Mouse (Mus musculus): ENCODE measurements around the gene Hnf1a. TPM values are rescaled to one million over a fixed set of nuclear protein-coding genes. Genes with fewer than 3 reads are reported as not detected.

Gene Hnf1a
- total RNA-seq, 2 experiments from 2014 or later: not detected

DNA sequence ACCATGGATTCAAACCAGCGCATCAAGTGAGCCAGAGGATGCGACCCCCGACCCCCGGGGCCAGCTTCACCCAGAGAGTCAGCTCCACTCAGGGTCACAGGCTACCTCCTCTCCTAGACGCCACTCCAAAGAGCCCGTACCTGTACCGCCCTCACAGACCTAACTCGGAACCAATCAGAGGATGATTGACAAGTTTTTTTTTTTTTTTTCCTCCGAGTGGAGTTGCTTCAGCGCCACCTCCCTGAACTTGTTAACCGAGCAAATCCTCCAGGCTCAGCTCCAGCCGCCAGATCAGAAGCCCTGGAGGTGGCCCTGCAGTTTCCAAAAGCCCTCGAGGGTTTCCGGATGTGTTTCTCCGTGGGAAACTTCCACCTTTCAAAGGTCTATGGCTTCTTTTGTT lies 11.1 kb upstream of the Hnf1a start:
- intact Hi-C loops (cut with DNase I): loop anchor here (10.0 kb wide), 1 partner anchor 123 kb away; no protein-coding TSS in a partner anchor
- DNase-seq (ENCODE audit: low spot score in 2 of 2): no peak

- no peak for DNase-seq (ENCODE audit: low spot score in 2 of 2)
Observed at GRCm38 (mm10) chr5:114980122-114980748, 9.3 kb upstream of the Hnf1a start.

DNA sequence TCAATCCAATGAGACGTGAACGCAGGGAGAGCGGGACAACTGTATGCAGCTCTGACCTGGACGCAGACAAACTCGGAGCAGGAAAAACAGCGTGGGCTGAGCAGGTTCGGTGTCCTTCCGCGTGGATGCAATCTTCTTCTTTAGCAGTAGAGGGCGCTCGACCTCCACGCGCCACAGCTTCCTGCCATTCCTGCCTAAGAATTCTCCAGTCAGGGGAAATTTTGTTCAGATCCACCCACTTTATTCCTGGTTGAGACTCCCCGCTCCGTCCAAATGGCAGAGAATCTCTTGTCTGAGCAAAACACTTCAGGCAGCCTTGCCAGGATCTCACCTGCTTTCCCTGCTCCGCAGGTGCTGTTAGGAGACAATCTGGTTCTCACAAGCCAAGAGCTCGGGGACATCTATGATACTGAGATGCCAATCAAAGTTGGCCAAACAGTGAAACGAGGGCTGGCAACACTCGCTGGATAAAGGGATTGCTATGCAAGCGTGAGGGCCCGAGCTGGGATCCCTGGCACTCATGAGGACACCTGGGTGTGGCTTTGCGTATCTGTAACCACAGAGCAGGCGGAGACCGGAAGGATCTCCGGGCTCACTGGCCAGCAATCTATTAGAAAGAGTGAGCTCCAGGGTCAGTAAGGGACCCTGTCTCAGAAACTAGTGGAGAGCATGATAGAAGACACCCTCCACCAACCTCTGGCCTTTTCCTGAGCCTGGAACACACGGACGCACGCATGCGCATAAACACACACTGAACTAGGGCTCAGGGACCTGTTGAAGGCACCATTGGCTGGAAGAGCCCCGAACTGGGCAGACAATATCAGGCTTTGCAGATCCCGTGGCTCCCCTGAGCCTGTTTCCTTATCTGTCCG lies 8.6 kb upstream of the Hnf1a start:
- peak; percentile 79 to 80 for DNase-seq (ENCODE audit: low spot score in 2 of 2)

More at GRCm38 (mm10) chr5:114980122-114980748, 9.3 kb upstream of the Hnf1a start:
- intact Hi-C loops (cut with DNase I): loop anchor here (10.0 kb wide), 1 partner anchor 125 kb away; no protein-coding TSS in a partner anchor

GRCm38 (mm10) chr5:114978888-114979249 lies 8.0 kb upstream of the Hnf1a start:
- intact Hi-C loops (cut with DNase I): loop anchor here (2.0 kb wide), 2 partner anchors 98 to 256 kb away; partner anchors contain the start of gene Pop5
- DNase-seq (ENCODE audit: low spot score in 2 of 2): no peak

More for the DNA sequence above, 8.6 kb upstream of the Hnf1a start:
- intact Hi-C loops (cut with DNase I): loop anchor here (2.0 to 10.0 kb wide), 3 partner anchors 97 to 255 kb away; partner anchors contain the start of gene Pop5

GRCm38 (mm10) chr5:114978473-114978872 lies 7.6 kb upstream of the Hnf1a start:
- intact Hi-C loops (cut with DNase I): loop anchor here (2.0 kb wide), 2 partner anchors 98 to 256 kb away; partner anchors contain the start of gene Pop5

DNA sequence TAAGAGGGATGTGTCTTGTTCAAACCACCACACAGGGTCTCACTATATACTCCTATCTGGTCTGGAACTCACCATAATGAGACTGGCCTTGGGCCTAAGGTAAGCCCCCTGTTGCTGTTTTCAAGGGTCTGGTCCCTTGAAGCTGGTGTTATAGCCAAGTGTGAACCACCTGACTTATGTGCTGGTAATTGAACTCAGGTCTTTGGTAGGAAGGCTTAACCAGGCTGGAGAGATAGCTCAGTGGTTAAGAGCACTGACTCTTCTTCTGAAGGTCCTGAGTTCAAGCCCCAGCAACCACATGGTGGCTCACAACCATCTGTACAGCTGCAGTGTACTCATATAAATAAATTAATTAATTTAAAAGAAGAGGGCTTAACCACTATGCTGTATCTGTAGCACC lies 6.0 kb upstream of the Hnf1a start:
- no peak for DNase-seq (ENCODE audit: low spot score in 2 of 2)
- intact Hi-C loops (cut with DNase I): no loop called here

More at GRCm38 (mm10) chr5:114978473-114978872, 7.6 kb upstream of the Hnf1a start:
- peak in 1 of 2 experiments; percentile 11 for DNase-seq (ENCODE audit: low spot score in 2 of 2)

DNA sequence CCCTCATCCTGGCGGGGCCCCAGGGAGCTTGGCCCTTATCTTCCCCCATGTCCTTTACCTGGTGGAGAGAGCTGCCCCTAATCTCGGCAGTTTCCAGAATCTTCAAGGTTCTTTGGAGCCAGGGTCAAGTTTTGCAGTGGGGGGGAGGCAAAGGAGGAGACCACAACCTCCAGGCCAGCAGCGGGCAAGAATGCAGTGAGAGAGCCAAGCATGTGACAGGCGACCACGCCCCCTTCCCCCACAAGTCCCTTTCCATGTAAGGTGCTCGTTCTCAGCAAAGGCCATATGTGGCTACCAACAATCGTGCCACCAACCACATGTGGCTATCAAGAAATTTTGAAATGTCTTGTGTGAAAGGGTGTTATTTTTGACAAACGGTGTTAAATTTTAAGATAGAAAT lies 2.2 kb upstream of the Hnf1a start:
- intact Hi-C loops (cut with DNase I): no loop called here
- no peak for DNase-seq (ENCODE audit: low spot score in 2 of 2)

DNA sequence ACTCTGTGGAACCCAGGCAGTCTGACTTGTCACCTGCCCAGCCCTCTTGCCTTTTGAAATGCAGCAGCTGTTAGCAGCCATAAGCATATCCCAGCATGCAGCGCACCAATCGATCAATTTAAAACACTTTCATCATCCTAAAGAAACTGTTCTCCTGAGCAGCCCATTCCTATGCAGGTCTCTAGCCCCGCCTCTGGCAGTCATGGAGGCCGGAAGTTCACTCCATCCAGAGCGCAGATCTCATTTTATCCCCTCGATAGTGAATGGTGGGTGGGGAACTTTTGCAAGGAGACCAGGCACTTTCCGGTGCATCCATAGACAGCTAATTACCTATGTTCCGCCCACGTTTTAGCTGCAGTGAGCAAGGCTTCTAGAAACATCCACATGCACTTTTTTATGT lies 1.3 kb upstream of the Hnf1a start:
- intact Hi-C loops (cut with DNase I): no loop called here
- no peak for DNase-seq (ENCODE audit: low spot score in 2 of 2)

DNA sequence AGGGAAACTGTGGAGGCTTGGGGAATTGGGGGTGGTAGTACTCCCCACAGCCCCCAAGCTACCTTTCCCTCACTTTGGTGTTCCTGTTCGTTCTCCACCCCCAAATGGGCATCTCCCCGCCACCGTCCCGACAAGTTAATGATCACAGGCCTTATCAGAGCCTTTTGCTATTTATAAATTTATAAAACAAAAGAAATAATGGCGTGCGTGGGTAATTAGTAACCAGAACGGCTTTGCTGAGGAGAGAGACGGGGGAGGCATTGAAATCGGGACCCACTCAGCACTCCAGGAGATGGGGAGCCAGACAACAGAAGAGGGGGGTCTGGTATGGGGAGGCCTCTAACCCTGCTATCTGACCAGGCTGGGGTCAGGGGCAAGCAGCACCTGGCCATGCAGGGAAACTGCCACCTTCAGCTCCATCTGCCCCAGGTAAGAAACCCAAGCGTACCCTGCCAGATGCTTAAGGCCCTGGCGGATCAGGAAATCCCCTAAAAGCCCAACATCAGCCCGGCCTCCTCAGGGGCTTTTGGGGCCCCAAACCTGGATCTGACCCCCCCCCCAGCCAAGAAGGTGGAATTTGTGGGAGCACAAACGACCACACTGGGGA lies 1.2 kb downstream of the Hnf1a start:
- no peak for DNase-seq (ENCODE audit: low spot score in 2 of 2)
- intact Hi-C loops (cut with DNase I): no loop called here

DNA sequence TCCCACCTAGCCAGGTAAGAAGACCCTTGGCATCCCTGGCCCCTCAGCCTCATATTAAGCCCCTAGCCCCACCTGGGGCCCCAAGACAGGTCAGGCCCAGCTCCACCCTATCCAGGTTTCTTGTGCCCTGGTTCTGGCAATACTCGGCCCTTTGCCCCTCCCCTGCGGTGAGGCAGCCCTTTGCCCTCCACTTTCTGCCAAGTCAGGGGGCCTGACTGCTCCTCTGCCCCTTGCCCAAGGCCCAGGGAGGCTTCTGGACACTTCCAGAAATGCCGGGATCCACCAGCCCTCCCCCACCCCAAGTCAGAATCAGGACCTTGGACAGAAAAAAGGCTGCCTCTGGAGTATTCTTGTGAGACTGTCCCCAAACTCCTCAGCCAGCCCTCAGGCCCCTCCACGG lies 1.8 kb downstream of the Hnf1a start:
- intact Hi-C loops (cut with DNase I): no loop called here
- DNase-seq (ENCODE audit: low spot score in 2 of 2): no peak

- intact Hi-C loops (cut with DNase I): no loop called here
- no peak for DNase-seq (ENCODE audit: low spot score in 2 of 2)
Observed at GRCm38 (mm10) chr5:114968651-114969050, 2.2 kb downstream of the Hnf1a start.

- DNase-seq (ENCODE audit: low spot score in 2 of 2): no peak
- intact Hi-C loops (cut with DNase I): no loop called here
Observed at GRCm38 (mm10) chr5:114967523-114968268, 3.2 kb downstream of the Hnf1a start.

DNA sequence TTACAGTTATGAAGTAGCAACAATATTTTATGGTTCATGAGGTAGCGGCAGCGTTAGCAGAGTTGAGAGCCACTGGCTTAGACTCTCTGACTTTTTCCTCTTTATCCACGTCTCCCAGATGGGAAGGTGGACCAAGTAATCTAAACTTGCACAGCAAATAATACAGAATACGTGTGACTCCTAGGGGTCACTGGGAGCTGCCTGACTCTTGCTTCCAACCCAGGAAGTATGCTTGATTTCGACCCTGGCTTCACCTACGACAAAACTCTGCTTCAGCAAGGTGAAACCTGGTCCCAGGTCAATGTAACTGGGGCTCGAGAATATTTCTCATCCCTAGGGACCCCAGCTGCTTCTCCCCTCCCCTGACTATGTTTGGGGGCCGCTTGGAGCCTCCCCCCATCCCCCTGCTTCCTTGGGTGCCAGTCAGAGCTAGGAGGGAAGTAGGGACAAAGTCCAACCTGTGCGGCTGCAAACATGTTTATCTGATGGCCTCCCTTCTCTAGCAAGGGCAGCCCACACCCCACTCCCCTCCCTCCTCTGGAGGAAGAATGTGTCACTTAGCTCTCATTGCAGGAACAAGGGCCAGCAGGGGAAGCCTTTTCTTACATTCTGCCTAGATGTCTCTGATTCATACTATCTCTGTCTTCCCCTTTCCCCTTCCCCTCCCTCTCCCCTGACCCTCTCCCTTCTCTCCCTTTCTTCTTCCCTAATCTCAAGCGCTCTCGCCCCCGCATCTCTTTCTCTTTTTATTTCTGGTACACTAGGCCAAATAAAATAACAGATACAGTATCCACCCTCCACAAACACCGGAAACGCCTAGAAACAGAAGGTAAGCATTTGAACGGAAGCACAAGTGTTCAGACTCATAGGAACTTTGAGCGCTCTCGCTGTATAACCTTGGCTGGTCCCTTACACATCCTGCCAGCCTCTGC lies 5.7 kb downstream of the Hnf1a start:
- no peak for DNase-seq (ENCODE audit: low spot score in 2 of 2)
- intact Hi-C loops (cut with DNase I): no loop called here

DNA sequence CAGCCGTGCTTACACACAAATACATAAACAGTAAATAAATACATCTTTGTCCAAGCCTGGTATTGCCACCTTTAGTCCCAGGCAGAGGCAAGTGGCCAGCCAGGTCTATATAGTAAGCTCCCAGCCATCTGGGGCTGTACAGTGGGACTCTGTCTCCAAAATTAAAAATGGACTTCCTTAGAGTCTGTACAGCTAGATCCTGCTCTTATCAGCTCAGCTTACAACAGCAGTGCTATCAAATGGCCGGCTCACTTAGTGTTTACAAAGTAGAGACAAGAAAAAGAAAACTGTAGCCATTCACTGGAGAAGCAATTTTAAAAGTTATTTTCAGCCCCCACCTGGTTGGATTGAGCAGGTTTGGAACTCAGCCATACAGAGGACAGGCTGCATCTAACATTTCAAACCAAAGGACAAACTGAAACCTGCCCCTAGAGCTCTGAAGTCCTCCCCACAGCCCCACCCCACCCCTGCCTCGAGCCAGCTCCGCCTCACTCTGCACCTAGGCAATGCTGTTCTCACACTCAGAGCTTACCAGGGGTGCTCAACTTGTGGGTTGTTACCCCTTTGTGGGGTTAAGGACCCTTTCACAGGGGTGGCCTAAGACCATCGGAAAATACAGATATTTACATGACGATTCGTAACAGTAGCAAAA lies 6.5 kb downstream of the Hnf1a start:
- intact Hi-C loops (cut with DNase I): no loop called here

GRCm38 (mm10) chr5:114961590-114962360 lies 9.1 kb downstream of the Hnf1a start:
- intact Hi-C loops (cut with DNase I): no loop called here
- DNase-seq (ENCODE audit: low spot score in 2 of 2): no peak

More for the DNA sequence above, 6.5 kb downstream of the Hnf1a start:
- no peak for DNase-seq (ENCODE audit: low spot score in 2 of 2)

- intact Hi-C loops (cut with DNase I): no loop called here
- DNase-seq (ENCODE audit: low spot score in 2 of 2): no peak
Observed at GRCm38 (mm10) chr5:114958069-114958468, 12.8 kb downstream of the Hnf1a start.

- intact Hi-C loops (cut with DNase I): no loop called here
- no peak for DNase-seq (ENCODE audit: low spot score in 2 of 2)
Observed at GRCm38 (mm10) chr5:114953326-114953725, 17.6 kb downstream of the Hnf1a start.

Measured in left cerebral cortex, postnatal 36 days (tissue).